Mouse (Mus musculus) macrophage (primary cell): ENCODE data around the gene Gnb3. TPM values are rescaled to one million over a fixed set of nuclear protein-coding genes. Genes with fewer than 3 reads are reported as not detected.

Experiments
- H3K27ac ChIP-seq: fragments of 350-480 bp; formaldehyde crosslinking; 2 replicates; pipeline ENCODE4 v1.9.0; 2021
- H3K36me3 ChIP-seq: fragments of 350-480 bp; formaldehyde crosslinking; 2 replicates; pipeline ENCODE4 v1.9.0; 2021; ENCODE audit errors: inconsistent target
- H3K4me3 ChIP-seq: fragments of 350-480 bp; formaldehyde crosslinking; 2 replicates; pipeline ENCODE4 v1.9.0; 2021; ENCODE audit errors: inconsistent target
- H3K79me2 ChIP-seq: fragments of 350-480 bp; formaldehyde crosslinking; 2 replicates; pipeline ENCODE4 v1.9.0; 2021; ENCODE audit errors: inconsistent target
- WGBS: methylation state at CpG from one replicate; pipeline ENCODE4 v1.1.7; 2026; ENCODE audit warnings: inconsistent platforms; ENCODE audit not compliant: missing documents; 5-methylcytosine and 5-hydroxymethylcytosine counted together
- polyA plus RNA-seq: library from polyadenylated mRNA; stranded (reverse); fragments of 250-400 nt; gene quantifications from 3 replicates; pipeline ENCODE4 v1.2.4, GENCODE M21; 2018; ENCODE audit warnings: inconsistent platforms

The Gnb3 gene
- polyA plus RNA-seq, 1 experiment from 2014 or later, result not detected

GRCm38 (mm10) chr6:124787722-124788121 is 52.4 kb downstream of the Gnb3 start:
- no peak overlapping the region for H3K27ac ChIP-seq
- H3K36me3 ChIP-seq, result no peaks in the 10 kb centered on the region
- no peak overlapping the region for H3K4me3 ChIP-seq
- WGBS, result 86% methylated on average over 10 of the region's 10 CpGs
- H3K79me2 ChIP-seq, result no peaks in the 10 kb centered on the region

GRCm38 (mm10) chr6:124786756-124787420 is 53.2 kb downstream of the Gnb3 start:
- no peak overlapping the region for H3K27ac ChIP-seq
- no peaks in the 10 kb centered on the region for H3K79me2 ChIP-seq
- no peak overlapping the region for H3K4me3 ChIP-seq
- 40% methylated on average over 8 of the region's 8 CpGs for WGBS
- H3K36me3 ChIP-seq, result no peaks in the 10 kb centered on the region

Other genes with a start within 250 kb of the Gnb3 start
- gene C1s2, start 204.2 kb downstream of the Gnb3 start, polyA plus RNA-seq, result not detected in 3 replicates
- gene Lpcat3, start 177.2 kb downstream of the Gnb3 start, polyA plus RNA-seq, result 42.1 to 61.4 TPM (median 45.7 TPM) in 3 replicates
- 27.4 to 82.6 TPM (median 54.2 TPM) in 3 replicates for gene Emg1, start 128.1 kb downstream of the Gnb3 start, polyA plus RNA-seq
- 84.2 to 177 TPM (median 93.5 TPM) in 3 replicates for gene Phb2, start 127.9 kb downstream of the Gnb3 start, polyA plus RNA-seq
- gene Ptpn6, start 101.6 kb downstream of the Gnb3 start, polyA plus RNA-seq, result 172 to 251 TPM (median 215 TPM) in 3 replicates
- 43.6 to 99.2 TPM (median 63.8 TPM) in 3 replicates for gene Grcc10, start 98.9 kb downstream of the Gnb3 start, polyA plus RNA-seq
- gene Gm45234, start 84.3 kb downstream of the Gnb3 start, polyA plus RNA-seq, result not detected in 3 replicates
- gene Atn1, start 83.8 kb downstream of the Gnb3 start, polyA plus RNA-seq, result 17.0 to 35.6 TPM (median 21.7 TPM) in 3 replicates
- gene Eno2, start 70.6 kb downstream of the Gnb3 start, polyA plus RNA-seq, result 4.8 to 9.6 TPM (median 6.7 TPM) in 3 replicates
- gene Lrrc23, start 60.5 kb downstream of the Gnb3 start, polyA plus RNA-seq, result not detected in 3 replicates
- 24.2 to 48.9 TPM (median 43.2 TPM) in 3 replicates for gene Spsb2, start 31.6 kb downstream of the Gnb3 start, polyA plus RNA-seq
- 195 to 347 TPM (median 203 TPM) in 3 replicates for gene Tpi1, start 26.0 kb downstream of the Gnb3 start, polyA plus RNA-seq
- gene Usp5, start 10.8 kb downstream of the Gnb3 start, polyA plus RNA-seq, result 61.4 to 91.7 TPM (median 71.1 TPM) in 3 replicates
- 3.2 to 22.0 TPM (median 8.6 TPM) in 3 replicates for gene Cdca3, start 10.7 kb downstream of the Gnb3 start, polyA plus RNA-seq
- 9.8 to 27.6 TPM (median 12.3 TPM) in 3 replicates for gene P3h3, start 17.5 kb upstream of the Gnb3 start, polyA plus RNA-seq
- 20.0 to 195 TPM (median 70.2 TPM) in 3 replicates for gene Gpr162, start 23.7 kb upstream of the Gnb3 start, polyA plus RNA-seq
- gene Cd4, start 47.9 kb upstream of the Gnb3 start, polyA plus RNA-seq, result 49.3 to 211 TPM (median 83.5 TPM) in 3 replicates
- gene Lag3, start 71.4 kb upstream of the Gnb3 start, polyA plus RNA-seq, result 1.5 to 1.8 TPM (median 1.5 TPM) in 3 replicates
- 540 to 1,227 TPM (median 1,212 TPM) in 3 replicates for gene Ptms, start 79.8 kb upstream of the Gnb3 start, polyA plus RNA-seq
- 179 to 203 TPM (median 199 TPM) in 3 replicates for gene Mlf2, start 91.1 kb upstream of the Gnb3 start, polyA plus RNA-seq
- gene Cops7a, start 125.3 kb upstream of the Gnb3 start, polyA plus RNA-seq, result 42.8 to 68.7 TPM (median 51.4 TPM) in 3 replicates
- gene Pianp, start 156.4 kb upstream of the Gnb3 start, polyA plus RNA-seq, result 10.8 to 32.4 TPM (median 17.5 TPM) in 3 replicates
- gene Zfp384, start 168.9 kb upstream of the Gnb3 start, polyA plus RNA-seq, result 35.4 to 57.8 TPM (median 41.9 TPM) in 3 replicates
- gene Ing4, start 199.5 kb upstream of the Gnb3 start, polyA plus RNA-seq, result 40.7 to 67.3 TPM (median 57.5 TPM) in 3 replicates
- gene Acrbp, start 209.4 kb upstream of the Gnb3 start, polyA plus RNA-seq, result 1.4 to 5.9 TPM (median 3.2 TPM) in 3 replicates
- gene Lpar5, start 227.6 kb upstream of the Gnb3 start, polyA plus RNA-seq, result 10.0 to 28.0 TPM (median 23.5 TPM) in 3 replicates